Mouse (Mus musculus) kidney, embryonic 14.5 days (tissue): ENCODE measurements around the gene Rims3. TPM values are rescaled to one million over a fixed set of nuclear protein-coding genes. Genes with fewer than 3 reads are reported as not detected.
A peak's percentile ranks its signal among the peaks of the same experiment; 100 is the strongest.

Experiments used
- ATAC-seq: fragments of 200-750 bp; cut with Nextera tagmentation; 2 replicates; pipeline ENCODE4 v1.8.0; 2017; ENCODE audit warnings: moderate number of reproducible peaks, mild to moderate bottlenecking, moderate TSS enrichment, moderate library complexity; ENCODE audit not compliant: low FRiP score, low TSS enrichment
- H3K27ac ChIP-seq: fragments of 300-500 bp; sonication (generic); 2 replicates; pipeline ENCODE4 v1.5.1; 2014; ENCODE audit warnings: low read depth, mild to moderate bottlenecking, low read length, moderate library complexity, mixed read lengths
- H3K27me3 ChIP-seq: fragments of 300-500 bp; sonication (generic); 2 replicates; pipeline ENCODE4 v1.6.1; 2014; ENCODE audit warnings: mild to moderate bottlenecking, low read length; ENCODE audit not compliant: control insufficient read depth, insufficient read depth
- H3K36me3 ChIP-seq: fragments of 300-500 bp; sonication (generic); 2 replicates; pipeline ENCODE4 v1.6.1; 2014; ENCODE audit warnings: low read length, mixed read lengths; ENCODE audit not compliant: control insufficient read depth, insufficient read depth
- H3K4me1 ChIP-seq: fragments of 300-500 bp; sonication (generic); 2 replicates; pipeline ENCODE4 v1.6.1; 2014; ENCODE audit warnings: low read length, mixed read lengths; ENCODE audit not compliant: control insufficient read depth, insufficient read depth
- H3K4me2 ChIP-seq: fragments of 300-500 bp; sonication (generic); replicated peaks from 2 replicates; pipeline ENCODE4 v1.6.1; 2014; ENCODE audit warnings: low read depth, mild to moderate bottlenecking, low read length
- H3K4me3 ChIP-seq: fragments of 300-500 bp; sonication (generic); 2 replicates; pipeline ENCODE4 v1.5.1; 2014; ENCODE audit warnings: mild to moderate bottlenecking, low read length
- H3K9ac ChIP-seq: fragments of 300-500 bp; sonication (generic); 2 replicates; pipeline ENCODE4 v1.6.1; 2014; ENCODE audit warnings: low read depth, mild to moderate bottlenecking, low read length, moderate library complexity
- H3K9me3 ChIP-seq: fragments of 300-500 bp; sonication (generic); 2 replicates; pipeline ENCODE4 v1.6.1; 2016; ENCODE audit warnings: low read length; ENCODE audit not compliant: control insufficient read depth
- WGBS: fragments of 180-500 bp; shearing (Covaris S2); extraction: QIAGEN DNeasy Blood & Tissue Kit; methylation state at CpG from one replicate; pipeline ENCODE4 v1.1.7; 2014; 5-methylcytosine and 5-hydroxymethylcytosine counted together
- polyA plus RNA-seq: library from polyadenylated mRNA; unstranded; fragments of >200 nt; fragmentation: Nextera tagmentation; extraction: Ambion mirVana; gene quantifications from 2 replicates; pipeline ENCODE4 v1.2.1, GENCODE M21; 2014

Rims3 gene
- polyA plus RNA-seq, 1 experiment from 2014 or later = 0.31 TPM

- no peaks in the 10 kb centered on the region for H3K4me1 ChIP-seq
- H3K4me3 ChIP-seq = no peak overlapping the region
- no peak overlapping the region for H3K9ac ChIP-seq
- WGBS = 66% methylated on average over 8 of the region's 8 CpGs
- H3K9me3 ChIP-seq = no peaks in the 10 kb centered on the region
- no peak for ATAC-seq
- no peak overlapping the region for H3K4me2 ChIP-seq
- H3K27me3 ChIP-seq = no peaks in the 10 kb centered on the region
- H3K36me3 ChIP-seq = no peaks in the 10 kb centered on the region
- no peak overlapping the region for H3K27ac ChIP-seq
Observed at GRCm38 (mm10) chr4:120913443-120913842, 58.8 kb downstream of the Rims3 start.

- no peak for ATAC-seq
- Histone ChIP-seq H3K4me1 (no peaks in the 10 kb centered on the region), H3K27me3 (no peaks in the 10 kb centered on the region), H3K27ac (no peak overlapping the region), H3K9ac (no peak overlapping the region), H3K9me3 (no peaks in the 10 kb centered on the region), H3K36me3 (no peaks in the 10 kb centered on the region), H3K4me3 (no peak overlapping the region), H3K4me2 (no peak overlapping the region)
- WGBS = 73% methylated on average over 1 of the region's 1 CpGs
Observed at GRCm38 (mm10) chr4:120913861-120914260, 59.2 kb downstream of the Rims3 start.

GRCm38 (mm10) chr4:120914501-120914900, 59.9 kb downstream of the Rims3 start:
- Histone ChIP-seq H3K9me3 (no peaks in the 10 kb centered on the region), H3K4me3 (no peak overlapping the region), H3K4me2 (no peak overlapping the region), H3K4me1 (no peaks in the 10 kb centered on the region), H3K27ac (no peak overlapping the region), H3K36me3 (no peaks in the 10 kb centered on the region), H3K27me3 (no peaks in the 10 kb centered on the region), H3K9ac (no peak overlapping the region)
- WGBS = 68% methylated on average over 4 of the region's 4 CpGs
- ATAC-seq = no peak

GRCm38 (mm10) chr4:120921461-120921860, 66.8 kb downstream of the Rims3 start:
- no peak overlapping the region for H3K4me3 ChIP-seq
- 94% methylated on average over 8 of the region's 8 CpGs for WGBS
- no peak overlapping the region for H3K4me2 ChIP-seq
- H3K36me3 ChIP-seq = peaks cover 24% of the 10 kb centered on the region
- no peak for ATAC-seq
- no peaks in the 10 kb centered on the region for H3K9me3 ChIP-seq
- H3K9ac ChIP-seq = no peak overlapping the region
- H3K4me1 ChIP-seq = no peaks in the 10 kb centered on the region; the same call in 1 of the 2 replicates
- H3K27ac ChIP-seq = no peak overlapping the region
- H3K27me3 ChIP-seq = no peaks in the 10 kb centered on the region

- H3K4me3 ChIP-seq = peak within 1 kb of the TSS; percentile 75
- H3K9me3 ChIP-seq = no peaks in the 10 kb centered on the region
- peak within 1 kb of the TSS; percentile 69 for H3K4me2 ChIP-seq
- H3K9ac ChIP-seq = peak within 1 kb of the TSS; percentile 75
- no peaks in the 10 kb centered on the region for H3K27me3 ChIP-seq
- under 1% methylated on average over 33 of the region's 33 CpGs for WGBS
- peak within 1 kb of the TSS; percentile 79; the same call in 1 of the 2 replicates for H3K27ac ChIP-seq
- H3K36me3 ChIP-seq = peaks cover 24% of the 10 kb centered on the region
- no peaks in the 10 kb centered on the region; the same call in 1 of the 2 replicates for H3K4me1 ChIP-seq
- ATAC-seq = peak; percentile 99
Observed at GRCm38 (mm10) chr4:120924554-120925299, 70.1 kb downstream of the Rims3 start, which contains the start of gene Exo5. Exo5 (minus strand) TSS chr4:120925017.

GRCm38 (mm10) chr4:120925386-120925785, 70.8 kb downstream of the Rims3 start:
- Histone ChIP-seq H3K36me3 (peaks cover 22% of the 10 kb centered on the region), H3K4me1 (no peaks in the 10 kb centered on the region; the same call in 1 of the 2 replicates), H3K27ac (peak overlapping the region; percentile 79; the same call in 1 of the 2 replicates), H3K9me3 (peaks cover under 1% of the 10 kb centered on the region; the same call in 1 of the 2 replicates), H3K4me2 (peak overlapping the region; percentile 69), H3K4me3 (peak overlapping the region; percentile 75), H3K27me3 (no peaks in the 10 kb centered on the region), H3K9ac (peak overlapping the region; percentile 75)
- ATAC-seq = peak; percentile 45; the same call in 1 of the 2 replicates
- WGBS = 22% methylated on average over 3 of the region's 3 CpGs

GRCm38 (mm10) chr4:120928686-120929085, 74.1 kb downstream of the Rims3 start:
- Histone ChIP-seq H3K27ac (no peak overlapping the region), H3K36me3 (peaks cover 5% of the 10 kb centered on the region; the same call in 1 of the 2 replicates), H3K9me3 (peaks cover 6% of the 10 kb centered on the region; the same call in 1 of the 2 replicates), H3K27me3 (no peaks in the 10 kb centered on the region), H3K4me2 (no peak overlapping the region), H3K9ac (no peak overlapping the region), H3K4me1 (no peaks in the 10 kb centered on the region; the same call in 1 of the 2 replicates), H3K4me3 (no peak overlapping the region)
- 89% methylated on average over 3 of the region's 3 CpGs for WGBS
- ATAC-seq = no peak

- Histone ChIP-seq H3K27ac (no peak overlapping the region), H3K4me3 (no peak overlapping the region), H3K4me1 (no peaks in the 10 kb centered on the region), H3K4me2 (no peak overlapping the region), H3K9ac (no peak overlapping the region), H3K9me3 (peaks cover 6% of the 10 kb centered on the region; the same call in 1 of the 2 replicates), H3K27me3 (no peaks in the 10 kb centered on the region), H3K36me3 (peaks cover 5% of the 10 kb centered on the region; the same call in 1 of the 2 replicates)
- no peak for ATAC-seq
- 97% methylated on average over 18 of the region's 18 CpGs for WGBS
Observed at GRCm38 (mm10) chr4:120930736-120931135, 76.1 kb downstream of the Rims3 start.

GRCm38 (mm10) chr4:120935006-120935405, 80.4 kb downstream of the Rims3 start:
- no peak for ATAC-seq
- Histone ChIP-seq H3K4me2 (no peak overlapping the region), H3K9ac (no peak overlapping the region), H3K4me1 (no peaks in the 10 kb centered on the region), H3K36me3 (peaks cover 5% of the 10 kb centered on the region; the same call in 1 of the 2 replicates), H3K4me3 (no peak overlapping the region), H3K27me3 (no peaks in the 10 kb centered on the region), H3K9me3 (peaks cover 6% of the 10 kb centered on the region; the same call in 1 of the 2 replicates), H3K27ac (no peak overlapping the region)
- 75% methylated on average over 3 of the region's 3 CpGs for WGBS
